Mouse (Mus musculus) lung, embryonic 14.5 days (tissue): ENCODE results near the gene Naglu. TPM values are rescaled to one million over a fixed set of nuclear protein-coding genes. Genes with fewer than 3 reads are reported as not detected.
A peak's percentile ranks its signal among the peaks of the same experiment; 100 is the strongest.

ENCODE experiments used
- ATAC-seq: fragments of 200-750 bp; cut with Nextera tagmentation; 2 replicates; pipeline ENCODE4 v1.8.0; 2017; ENCODE audit warnings: mild to moderate bottlenecking, moderate TSS enrichment, moderate library complexity; ENCODE audit not compliant: insufficient read depth
- DNase-seq: peaks from one replicate; pipeline ENCODE4 v3.0.0-alpha.2; 2015
- H3K27ac ChIP-seq: fragments of 300-500 bp; sonication (generic); 2 replicates; pipeline ENCODE4 v1.5.1; 2014; ENCODE audit warnings: low read depth, mild to moderate bottlenecking, moderate library complexity
- H3K27me3 ChIP-seq: fragments of 300-500 bp; sonication (generic); 2 replicates; pipeline ENCODE4 v1.6.1; 2014; ENCODE audit warnings: low read length, control low read depth; ENCODE audit not compliant: insufficient read depth
- H3K36me3 ChIP-seq: fragments of 300-500 bp; sonication (generic); 2 replicates; pipeline ENCODE4 v1.6.1; 2014; ENCODE audit warnings: control low read depth; ENCODE audit not compliant: insufficient read depth
- H3K4me1 ChIP-seq: fragments of 300-500 bp; sonication (generic); 2 replicates; pipeline ENCODE4 v1.6.1; 2014; ENCODE audit warnings: antibody characterized with exemption, control low read depth; ENCODE audit not compliant: insufficient read depth
- H3K4me2 ChIP-seq: fragments of 300-500 bp; sonication (generic); 2 replicates; pipeline ENCODE4 v1.6.1; 2014; ENCODE audit warnings: mild to moderate bottlenecking
- H3K4me3 ChIP-seq: fragments of 300-500 bp; sonication (generic); 2 replicates; pipeline ENCODE4 v1.5.1; 2014; ENCODE audit warnings: low read depth, low read length
- H3K9ac ChIP-seq: fragments of 300-500 bp; sonication (generic); 2 replicates; pipeline ENCODE4 v1.6.1; 2014
- H3K9me3 ChIP-seq: fragments of 300-500 bp; sonication (generic); 2 replicates; pipeline ENCODE4 v1.6.1; 2016; ENCODE audit warnings: low read depth, low read length, control low read depth
- CTCF ChIP-seq: IDR thresholded peaks from 2 replicates; pipeline ENCODE4 v1.5.1; 2016; ENCODE audit warnings: antibody characterized with exemption, low read depth
- WGBS: fragments of 180-500 bp; shearing (Covaris S2); extraction: QIAGEN DNeasy Blood & Tissue Kit; methylation state at CpG from one replicate; pipeline ENCODE4 v1.1.7; 2014; 5-methylcytosine and 5-hydroxymethylcytosine counted together
- polyA plus RNA-seq: library from polyadenylated mRNA; unstranded; fragments of >200 nt; fragmentation: Nextera tagmentation; extraction: Ambion mirVana; gene quantifications from 2 replicates; pipeline ENCODE4 v1.2.1, GENCODE M21; 2014

The Naglu gene
- polyA plus RNA-seq, 1 experiment from 2014 or later, result 13.2 TPM

DNA sequence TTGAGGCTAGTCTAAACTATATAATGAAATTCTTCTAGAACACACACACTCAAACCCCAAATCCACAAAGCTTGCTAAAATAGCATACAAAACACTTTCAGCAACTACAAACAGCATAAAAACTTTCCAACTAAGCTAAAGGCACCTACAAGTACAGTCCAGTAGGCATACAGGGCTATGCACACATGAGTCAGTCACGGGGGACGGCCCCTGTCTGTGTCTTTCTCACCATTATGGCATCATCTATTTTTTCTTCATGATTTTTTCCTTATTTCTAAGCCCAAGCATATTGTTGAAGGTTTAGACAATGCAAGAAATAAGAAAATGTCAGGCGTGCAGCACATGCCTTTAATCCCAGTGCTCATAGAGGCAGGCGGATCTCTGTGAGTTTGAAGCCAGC lies 41.4 kb downstream of the Naglu start:
- ATAC-seq, result no peak
- no peaks in the 10 kb centered on the region for H3K4me1 ChIP-seq

DNA sequence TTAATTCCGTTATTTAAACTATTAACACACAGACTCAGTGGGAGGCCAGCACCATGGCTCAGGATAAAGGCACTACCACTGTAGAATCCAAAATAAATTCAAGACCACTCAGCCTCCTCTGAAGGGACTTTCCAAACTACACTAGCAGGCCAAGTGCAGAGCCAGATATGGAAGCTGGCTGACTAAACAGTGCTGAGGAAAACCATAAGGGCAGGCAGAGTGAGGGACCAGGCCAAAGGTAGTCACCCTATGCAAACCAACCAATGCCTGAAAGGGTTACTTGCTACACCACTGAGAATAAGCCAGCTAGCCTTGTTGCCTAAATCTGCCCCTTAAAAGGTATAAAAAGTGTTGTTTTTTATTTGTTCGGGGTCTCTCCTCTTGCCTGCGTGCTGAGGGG lies 42.4 kb downstream of the Naglu start:
- Histone ChIP-seq H3K27me3 (no peaks in the 10 kb centered on the region), H3K9ac (no peak overlapping the region), H3K4me1 (no peaks in the 10 kb centered on the region), H3K4me2 (no peak overlapping the region), H3K36me3 (peaks cover 13% of the 10 kb centered on the region; the same call in 1 of the 2 replicates), H3K27ac (no peak overlapping the region), H3K9me3 (no peaks in the 10 kb centered on the region), H3K4me3 (no peak overlapping the region)
- 98% methylated on average over 3 of the region's 3 CpGs for WGBS
- TF ChIP-seq CTCF, result no peak
- DNase-seq (no peak), ATAC-seq (no peak)

More for the DNA sequence above, 41.4 kb downstream of the Naglu start:
- Histone ChIP-seq H3K4me2 (no peak overlapping the region), H3K4me3 (no peak overlapping the region), H3K27ac (no peak overlapping the region), H3K9me3 (no peaks in the 10 kb centered on the region), H3K36me3 (peaks cover 12% of the 10 kb centered on the region; the same call in 1 of the 2 replicates), H3K9ac (no peak overlapping the region), H3K27me3 (no peaks in the 10 kb centered on the region)
- 88% methylated on average over 4 of the region's 4 CpGs for WGBS
- DNase-seq, result no peak
- TF ChIP-seq CTCF, result no peak

DNA sequence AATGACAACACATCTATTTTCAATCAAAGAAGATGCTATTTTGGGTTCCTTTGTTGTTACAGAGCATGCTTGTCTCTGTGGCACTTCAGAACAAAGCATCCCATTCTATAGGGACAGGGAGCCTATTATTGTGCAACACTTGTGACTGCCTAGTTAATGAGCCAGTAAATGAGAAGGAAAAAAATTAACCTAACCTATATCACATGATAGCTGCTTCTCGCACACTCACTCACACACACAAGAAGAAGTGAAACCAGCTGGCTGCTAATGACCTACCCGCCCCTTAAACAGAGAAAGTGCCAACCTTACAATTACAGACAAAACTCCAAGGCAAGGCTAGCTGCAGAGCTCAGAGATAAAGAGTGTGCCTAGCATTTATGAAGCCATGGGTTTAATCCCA lies 45.8 kb downstream of the Naglu start:
- Histone ChIP-seq H3K36me3 (peaks cover 13% of the 10 kb centered on the region; the same call in 1 of the 2 replicates), H3K4me2 (no peak overlapping the region), H3K9ac (no peak overlapping the region), H3K27ac (no peak overlapping the region), H3K9me3 (no peaks in the 10 kb centered on the region), H3K27me3 (no peaks in the 10 kb centered on the region), H3K4me3 (no peak overlapping the region), H3K4me1 (peaks cover 12% of the 10 kb centered on the region)
- no peak for ATAC-seq
- TF ChIP-seq CTCF, result no peak
- 72% methylated on average over 2 of the region's 2 CpGs for WGBS
- no peak for DNase-seq

DNA sequence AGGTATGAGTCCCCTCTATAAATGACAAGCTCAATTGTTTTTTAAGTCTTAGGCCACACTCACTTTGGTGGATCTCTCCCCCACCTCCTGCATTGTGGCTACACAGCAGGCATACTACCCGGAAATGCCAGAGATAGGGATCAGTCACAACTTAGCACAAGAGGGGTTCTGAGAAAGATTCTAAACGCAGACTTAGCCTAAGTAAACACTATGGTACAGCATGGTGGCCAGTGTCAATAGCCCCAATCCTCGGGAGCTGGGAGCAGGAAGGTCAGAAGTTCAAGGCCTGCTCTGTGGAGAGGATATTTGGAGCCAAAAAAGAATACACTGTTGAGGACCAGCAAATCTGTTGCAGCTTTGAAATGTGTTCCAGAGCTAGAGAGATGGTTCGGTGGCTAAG lies 48.3 kb downstream of the Naglu start:
- Histone ChIP-seq H3K4me2 (peak overlapping the region; percentile 96), H3K4me3 (peak overlapping the region; percentile 91), H3K27me3 (no peaks in the 10 kb centered on the region), H3K9me3 (no peaks in the 10 kb centered on the region), H3K4me1 (peaks cover 16% of the 10 kb centered on the region), H3K36me3 (peaks cover 22% of the 10 kb centered on the region), H3K9ac (peak overlapping the region; percentile 85), H3K27ac (no peak overlapping the region)
- DNase-seq (no peak), ATAC-seq (no peak)
- WGBS, result 26% methylated on average over 4 of the region's 4 CpGs
- TF ChIP-seq CTCF, result no peak

DNA sequence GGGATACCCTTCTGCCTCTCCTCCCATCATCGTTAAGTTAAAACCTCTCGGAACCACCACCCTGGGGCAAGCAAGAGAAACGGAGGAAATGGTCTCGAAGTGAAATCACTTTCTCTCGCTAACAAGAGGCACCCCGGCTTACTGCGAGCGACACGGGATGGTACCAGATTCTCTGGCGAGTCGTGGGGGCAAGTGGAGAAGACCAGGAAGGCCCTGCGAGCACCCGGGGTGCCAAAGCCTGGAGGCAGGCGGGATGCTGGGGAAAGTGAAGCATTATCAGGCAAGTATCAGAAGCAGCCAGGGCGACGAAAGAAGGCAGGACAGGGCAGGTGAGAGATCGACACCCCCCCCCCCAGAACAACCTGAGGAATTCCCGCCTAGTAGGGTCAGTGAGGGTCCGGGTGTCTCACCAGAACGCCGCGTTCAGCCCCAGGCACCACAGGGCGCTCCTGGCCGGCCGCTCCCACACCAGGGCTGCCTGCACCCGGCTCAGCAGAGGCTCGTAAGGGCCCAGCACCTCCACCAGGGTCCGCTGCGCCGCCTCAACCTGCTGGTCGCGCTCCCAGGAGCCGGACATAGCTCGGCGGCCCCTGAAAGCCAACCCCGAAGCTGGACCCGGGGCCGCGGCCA lies 49.4 kb downstream of the Naglu start:
- peak overlapping the region; percentile 87 for H3K27ac ChIP-seq

DNA sequence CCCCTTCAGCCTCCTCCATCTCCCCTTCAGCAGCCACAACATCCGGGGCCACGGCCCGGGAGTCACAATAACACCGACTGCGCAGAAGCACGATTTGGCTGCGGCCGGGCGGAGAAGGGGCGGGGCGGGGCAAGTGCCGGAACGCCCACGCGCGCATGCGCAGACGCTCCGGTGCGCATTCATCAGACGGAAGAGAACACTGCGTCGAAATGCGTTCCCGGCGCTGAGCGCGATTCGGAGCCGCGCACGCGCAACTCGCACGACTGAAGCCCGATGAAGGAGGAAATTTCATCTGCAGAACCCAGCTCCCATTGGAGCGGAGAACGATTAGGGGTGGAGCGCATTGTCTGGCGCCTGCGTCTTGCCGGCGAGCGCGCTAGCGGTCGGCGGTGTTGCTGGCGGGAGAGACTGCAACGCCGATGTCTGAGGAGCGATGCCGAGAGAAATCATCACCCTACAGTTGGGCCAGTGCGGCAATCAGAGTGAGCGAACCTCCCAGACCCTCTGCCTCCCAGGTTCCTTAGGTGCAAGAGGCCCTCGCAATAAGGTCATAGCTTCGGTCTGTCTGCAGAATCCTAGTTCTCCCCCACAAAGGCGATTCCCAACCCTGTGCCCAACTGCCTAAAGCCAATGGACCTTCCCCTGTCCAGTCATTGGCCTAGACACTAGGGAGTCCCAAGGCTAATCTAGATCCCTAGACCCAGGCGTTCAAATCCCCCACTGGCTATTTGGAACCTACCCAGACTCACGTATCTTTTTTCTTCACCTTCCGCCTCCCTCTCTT lies 50.1 kb downstream of the Naglu start, which contains the start of the genes Retreg3 and Tubg1:
TSS of gene Retreg3 (minus strand) at position 133 of the 784 bp plus-strand sequence.
TSS of gene Tubg1 (plus strand) at position 178 of the 784 bp plus-strand sequence.
- Histone ChIP-seq H3K9me3 (no peaks in the 10 kb centered on the region), H3K4me1 (peaks cover 16% of the 10 kb centered on the region), H3K27ac (peak within 1 kb of the TSS; percentile 92), H3K36me3 (peaks cover 31% of the 10 kb centered on the region), H3K27me3 (no peaks in the 10 kb centered on the region), H3K4me3 (peak within 1 kb of the TSS; percentile 91), H3K4me2 (peak within 1 kb of the TSS; percentile 96), H3K9ac (peak within 1 kb of the TSS; percentile 85)
- ATAC-seq (peak; percentile 96), DNase-seq (peak; percentile 100)
- no peak for TF ChIP-seq CTCF
- under 1% methylated on average over 61 of the region's 61 CpGs for WGBS

More for the DNA sequence above, 49.4 kb downstream of the Naglu start:
- Histone ChIP-seq H3K4me1 (peaks cover 16% of the 10 kb centered on the region), H3K4me2 (peak overlapping the region; percentile 96), H3K9me3 (no peaks in the 10 kb centered on the region), H3K9ac (peak overlapping the region; percentile 85), H3K4me3 (peak overlapping the region; percentile 91), H3K36me3 (peaks cover 32% of the 10 kb centered on the region), H3K27me3 (no peaks in the 10 kb centered on the region)
- ATAC-seq (peak; percentile 80; the same call in 1 of the 2 replicates), DNase-seq (peak; percentile 12)
- peak; percentile 47 for TF ChIP-seq CTCF
- under 1% methylated on average over 39 of the region's 39 CpGs for WGBS
